Mouse (Mus musculus): ENCODE measurements at regions not wholly inside any gene's neighbourhood (a gene's known extent, or its start where the extent isn't known, plus 50 kb on each side); places are given as distances from the start of the nearest gene placed in this dataset.

DNA sequence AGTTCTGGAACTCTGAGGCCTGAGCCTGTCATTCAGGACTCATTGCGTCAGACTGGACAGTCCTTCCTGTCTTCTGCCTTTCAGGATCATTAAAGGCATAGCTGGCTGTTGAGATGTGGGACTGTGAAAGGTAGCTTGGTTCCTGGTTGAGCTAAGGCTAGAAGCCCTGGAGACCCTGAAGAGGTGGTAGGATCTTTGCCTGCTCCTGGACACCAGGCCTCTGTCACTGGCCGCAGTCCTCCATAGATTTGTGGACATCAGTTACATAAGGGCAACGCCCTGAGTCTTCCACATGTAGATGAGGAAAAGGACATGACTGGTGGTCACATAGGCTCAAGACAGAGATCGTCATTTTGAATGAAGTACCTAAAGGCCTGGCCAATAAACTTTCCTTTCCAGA lies 127.9 kb downstream of the Opa1 start:
- no peak for DNase-seq (ENCODE audit: low spot score)

DNA sequence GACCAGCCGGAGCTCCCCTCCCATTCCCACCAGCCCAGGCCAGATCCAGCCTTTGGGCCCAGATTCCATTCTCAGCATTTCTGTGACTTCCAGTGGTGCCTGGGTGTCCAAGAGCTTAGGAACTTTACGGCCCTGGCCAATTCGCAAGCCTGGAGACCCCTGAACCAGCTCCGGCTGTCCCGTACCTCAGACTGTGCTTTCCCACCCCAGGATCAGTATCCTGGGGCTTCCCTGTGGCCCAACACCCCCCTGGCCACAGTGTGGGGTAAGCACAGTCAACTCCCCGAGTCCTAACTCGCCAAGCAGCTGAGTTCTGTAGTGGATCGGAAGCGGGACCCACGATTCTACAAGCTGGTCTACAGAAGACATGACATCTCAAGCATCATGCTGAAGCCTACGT lies 128.5 kb downstream of the Opa1 start:
- DNase-seq (ENCODE audit: low spot score), result no peak

- no peak for DNase-seq (ENCODE audit: low spot score)
Observed at GRCm38 (mm10) chr16:29709072-29709471, 129.9 kb downstream of the Opa1 start.

- DNase-seq (ENCODE audit: low spot score), result no peak
Observed at GRCm38 (mm10) chr16:29711386-29711785, 132.3 kb downstream of the Opa1 start.

GRCm38 (mm10) chr16:29711912-29712681 lies 133.0 kb downstream of the Opa1 start:
- DNase-seq (ENCODE audit: low spot score), result no peak

GRCm38 (mm10) chr16:29714612-29715127 lies 135.5 kb downstream of the Opa1 start:
- DNase-seq (ENCODE audit: low spot score), result no peak

- no peak for DNase-seq (ENCODE audit: low spot score)
Observed at GRCm38 (mm10) chr16:29718965-29719364, 139.8 kb downstream of the Opa1 start.

GRCm38 (mm10) chr16:29719571-29720451 lies 140.7 kb downstream of the Opa1 start:
- no peak for DNase-seq (ENCODE audit: low spot score)

DNA sequence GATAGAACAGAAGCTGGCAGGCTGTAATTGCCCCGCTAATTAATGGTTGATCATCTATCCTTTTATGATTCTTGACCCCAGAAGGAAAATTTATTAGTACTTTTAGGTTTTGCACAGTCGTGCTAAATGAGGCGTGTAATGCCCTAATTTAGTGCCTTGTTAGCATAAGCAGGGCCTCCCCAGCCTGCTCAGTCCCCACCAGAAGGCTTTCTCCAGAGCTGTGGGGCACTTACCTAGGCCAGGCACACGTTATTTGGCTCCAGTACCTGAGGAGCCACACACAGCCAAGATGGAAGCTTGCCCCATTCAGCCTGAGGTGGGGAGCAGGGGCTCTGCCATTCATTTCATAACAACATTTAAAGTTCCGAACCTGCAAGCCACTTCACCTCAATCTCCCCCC lies 146.0 kb downstream of the Opa1 start:
- no peak for DNase-seq (ENCODE audit: low spot score)

DNA sequence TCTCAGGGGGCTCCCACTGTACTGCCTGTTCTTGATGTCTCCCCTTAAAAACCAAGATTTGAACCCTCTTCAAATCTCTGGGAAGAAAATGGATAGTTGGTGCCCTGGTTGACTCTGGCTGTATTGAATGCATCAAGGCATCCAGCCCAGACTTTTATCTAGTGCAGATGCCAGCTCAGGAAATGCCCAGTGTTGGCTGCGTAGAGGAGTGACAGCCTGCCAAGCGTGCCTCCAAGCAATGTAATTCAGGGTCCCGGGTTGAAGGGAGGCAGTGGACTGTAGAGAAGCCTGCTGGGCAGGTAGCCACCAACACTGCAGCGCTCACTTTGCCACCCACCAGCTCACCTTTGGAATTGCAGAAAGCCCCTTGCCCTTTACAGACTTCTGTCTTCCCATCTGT lies 146.4 kb downstream of the Opa1 start:
- DNase-seq (ENCODE audit: low spot score), result no peak

DNA sequence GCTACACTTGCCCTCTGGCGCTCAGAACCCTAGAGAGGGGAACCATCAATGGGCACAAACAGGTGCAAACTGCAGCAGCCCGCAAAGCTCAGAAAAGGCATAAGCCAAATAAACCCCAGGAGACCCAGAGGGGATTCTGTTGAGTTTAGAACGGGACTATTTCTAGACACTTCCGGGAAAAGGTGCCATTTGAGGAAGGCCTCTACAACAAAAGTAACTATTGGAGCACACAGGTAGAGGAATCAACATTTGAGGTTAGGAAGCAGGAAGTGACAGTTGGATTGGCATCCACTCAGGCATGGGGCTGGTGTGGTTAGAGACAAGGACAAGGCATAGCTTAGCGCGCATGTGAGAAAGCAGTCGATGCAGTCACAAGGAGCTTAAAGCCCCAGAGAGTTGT lies 148.3 kb downstream of the Opa1 start:
- DNase-seq (ENCODE audit: low spot score), result no peak

DNA sequence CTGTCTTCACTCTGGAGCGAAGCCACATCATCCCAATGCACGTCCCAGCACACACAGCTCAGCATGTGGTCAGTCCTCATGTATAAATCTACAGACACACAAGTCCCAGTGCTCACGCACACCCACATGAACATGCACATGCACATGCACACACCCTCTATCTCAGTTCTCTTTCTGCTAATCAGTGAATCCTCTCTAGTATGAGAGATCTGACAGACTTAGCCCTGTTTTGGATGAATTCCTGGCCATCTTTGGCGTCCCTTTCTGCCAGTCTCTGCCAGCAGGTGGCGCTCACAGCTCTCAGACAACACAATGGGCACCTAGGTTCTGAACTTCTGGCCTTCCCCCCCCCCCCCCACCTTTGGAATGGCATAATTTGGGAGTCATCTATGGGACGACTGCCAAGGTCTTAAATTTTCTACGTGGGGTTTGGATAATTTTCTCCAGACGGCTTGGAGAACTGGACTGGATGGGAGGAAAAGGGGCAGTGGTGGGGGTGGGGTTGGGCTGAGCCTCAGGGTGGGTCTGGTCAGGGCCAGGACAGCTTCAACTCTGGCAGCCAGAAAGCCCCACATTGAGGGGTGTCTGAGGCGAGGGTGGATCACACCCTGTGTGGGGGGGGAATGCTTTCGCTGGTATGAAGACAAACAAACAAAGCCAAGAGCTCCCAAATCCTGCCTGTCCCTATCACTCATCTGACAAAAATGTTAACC lies 149.8 kb downstream of the Opa1 start:
- peak; percentile 86 for DNase-seq (ENCODE audit: low spot score)

- DNase-seq (ENCODE audit: low spot score), result no peak
Observed at GRCm38 (mm10) chr16:29730010-29730409, 150.9 kb downstream of the Opa1 start.

- no peak for DNase-seq (ENCODE audit: low spot score)
Observed at GRCm38 (mm10) chr16:29732889-29733288, 153.8 kb downstream of the Opa1 start.

- no peak for DNase-seq (ENCODE audit: low spot score)
Observed at GRCm38 (mm10) chr16:29733847-29734246, 154.7 kb downstream of the Opa1 start.

- no peak for DNase-seq (ENCODE audit: low spot score)
Observed at GRCm38 (mm10) chr16:29734324-29734723, 155.2 kb downstream of the Opa1 start.

- no peak for DNase-seq (ENCODE audit: low spot score)
Observed at GRCm38 (mm10) chr16:29734738-29735250, 155.7 kb downstream of the Opa1 start.

GRCm38 (mm10) chr16:29735371-29736008 lies 156.4 kb downstream of the Opa1 start:
- no peak for DNase-seq (ENCODE audit: low spot score)

GRCm38 (mm10) chr16:29736211-29736610 lies 157.1 kb downstream of the Opa1 start:
- no peak for DNase-seq (ENCODE audit: low spot score)

DNA sequence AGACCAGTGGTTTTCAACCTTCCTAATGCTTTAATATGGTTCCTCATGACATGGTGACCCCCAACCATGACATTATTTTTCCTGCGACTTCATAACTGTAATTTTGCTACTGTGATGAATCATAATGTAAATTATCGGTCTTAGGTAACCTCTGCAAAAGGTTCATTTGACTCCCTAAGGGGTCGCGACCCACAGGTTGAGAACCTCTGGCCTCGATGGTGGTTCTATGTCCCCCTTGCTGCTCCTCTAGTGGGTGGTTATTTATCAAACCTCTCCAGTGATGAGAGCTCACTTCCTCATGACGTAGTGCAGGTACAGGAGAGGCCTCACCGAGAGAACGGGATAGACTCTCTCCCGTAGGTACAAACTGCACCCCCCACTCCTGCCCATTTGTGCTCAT lies 158.9 kb downstream of the Opa1 start:
- no peak for DNase-seq (ENCODE audit: low spot score)

DNA sequence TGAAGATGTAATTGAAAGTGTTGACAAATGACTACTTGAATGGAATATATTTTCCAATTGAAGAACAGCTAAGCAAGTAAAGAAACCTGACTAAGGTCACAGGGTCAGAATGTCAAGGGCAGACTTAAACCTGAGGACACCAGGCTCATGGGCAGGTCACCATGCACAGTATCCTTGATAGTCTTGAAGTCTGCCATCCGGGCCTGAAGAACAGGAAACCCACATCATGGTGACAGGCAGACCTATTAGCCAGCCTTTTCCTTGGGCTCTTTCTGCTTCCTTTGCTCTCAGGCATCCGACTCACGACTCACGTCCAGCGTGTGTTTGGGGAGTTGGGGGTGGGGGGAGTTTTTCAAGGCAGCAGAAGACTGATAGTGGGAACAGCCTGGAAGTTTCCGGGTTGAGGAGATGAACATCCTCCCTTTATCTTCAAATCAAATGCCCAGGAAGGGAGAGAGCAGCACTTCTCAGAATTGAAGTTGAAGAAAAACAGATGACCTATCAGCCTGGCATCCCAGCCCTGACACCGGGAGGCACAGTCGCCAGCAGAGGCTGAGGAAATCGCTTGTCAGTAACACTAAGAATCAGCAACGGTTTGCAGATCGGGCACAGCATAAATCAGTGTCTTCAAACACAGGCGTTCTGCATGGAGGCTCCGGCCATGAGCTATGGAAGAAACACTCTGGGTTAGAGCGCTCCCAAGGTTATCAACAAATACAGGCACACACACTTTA lies 163.5 kb downstream of the Opa1 start:
- no peak for DNase-seq (ENCODE audit: low spot score)

Measured in layer of hippocampus, adult 9-10 months (tissue).